Mouse (Mus musculus): Measurements from ENCODE around the gene Brd9.

Gene Brd9

DNA sequence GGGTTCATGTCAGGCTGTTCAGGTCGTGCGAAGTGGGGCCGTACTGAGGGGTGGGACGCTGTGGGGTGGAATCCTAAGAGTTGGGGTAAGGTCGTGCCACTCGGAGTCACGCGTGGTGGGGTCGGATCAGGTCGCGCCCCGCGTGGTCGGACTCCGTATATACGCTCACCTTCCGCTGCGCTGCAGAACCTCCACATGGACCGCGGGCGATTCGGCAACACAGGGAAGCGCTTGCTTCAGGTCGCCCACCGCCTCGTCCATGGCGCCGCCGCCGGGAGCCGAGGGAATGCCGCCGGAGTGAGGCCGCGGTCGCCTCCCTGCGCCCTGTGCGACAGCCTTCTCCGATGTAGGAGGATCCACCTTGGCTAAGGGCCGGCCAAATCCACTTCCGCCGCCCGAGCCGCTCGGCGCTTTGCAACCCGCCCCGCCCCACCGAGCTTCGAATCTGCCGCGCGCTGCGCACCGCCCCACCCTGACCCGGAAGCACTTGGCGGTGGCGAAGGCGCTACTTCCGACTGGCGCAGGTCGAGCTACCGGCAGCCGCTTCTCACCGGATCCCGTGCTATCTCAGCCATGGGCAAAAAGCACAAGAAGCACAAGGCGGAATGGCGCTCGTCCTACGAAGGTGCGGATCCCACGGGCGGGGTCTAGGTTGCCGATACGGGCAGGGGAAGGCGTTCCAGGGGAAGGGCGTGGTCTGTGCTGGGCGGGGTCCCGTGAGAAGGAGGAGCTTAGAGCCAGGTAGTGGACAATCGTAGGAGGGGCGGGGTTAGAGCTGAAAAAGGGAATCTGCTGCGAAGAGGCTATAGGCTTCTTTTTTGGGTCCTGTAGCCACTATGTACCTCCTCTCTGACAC lies at the start of gene Brd9, which contains the start of gene Trip13:
TSS of gene Brd9 (plus strand) at position 491 of the 856 bp plus-strand sequence.
TSS of gene Trip13 (minus strand) at position 464 of the 856 bp plus-strand sequence.
- peak; percentile 85 for DNase-seq (ENCODE audit: low read depth)

DNA sequence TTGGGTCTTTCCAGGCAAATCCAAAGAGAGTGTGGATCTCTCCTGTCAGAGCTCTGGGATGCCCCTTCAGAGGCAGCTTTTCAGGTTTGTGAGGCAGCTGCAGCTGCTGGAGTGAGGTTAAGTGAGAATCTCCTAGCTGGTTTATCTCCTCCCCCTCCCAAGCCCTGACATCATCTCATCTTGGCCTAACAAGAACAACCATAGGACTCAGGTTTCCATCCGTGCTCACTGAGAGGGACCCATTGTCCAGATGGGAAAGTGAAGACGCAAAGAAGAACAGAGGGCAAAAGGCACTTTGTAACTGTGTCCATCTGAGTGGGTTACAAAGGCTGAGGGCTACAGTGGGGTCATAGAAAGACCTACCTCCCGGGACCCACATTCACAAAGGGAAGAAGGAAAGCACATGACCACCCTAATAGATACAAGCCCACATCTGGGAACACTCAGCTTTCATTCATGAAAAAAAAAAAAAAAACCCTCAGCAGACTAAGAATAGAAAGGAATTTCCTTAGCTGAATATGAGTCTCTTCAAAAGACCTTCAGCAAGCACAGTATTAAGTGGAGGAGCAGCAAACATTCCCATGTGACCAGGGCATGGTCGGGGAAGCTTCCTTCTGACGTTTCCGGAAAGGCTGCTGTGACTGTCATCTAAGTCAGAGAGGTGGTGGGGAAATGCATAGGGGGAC lies 45.0 kb upstream of the Brd9 start:
- DNase-seq (ENCODE audit: low read depth), result no peak

GRCm38 (mm10) chr13:73897561-73897960 lies 40.0 kb upstream of the Brd9 start:
- no peak for DNase-seq (ENCODE audit: low read depth)

- no peak for DNase-seq (ENCODE audit: low read depth)
These were observed 30.5 kb upstream of the Brd9 start for GRCm38 (mm10) chr13:73907136-73907535.

GRCm38 (mm10) chr13:73907683-73908412 lies 29.8 kb upstream of the Brd9 start:
- DNase-seq (ENCODE audit: low read depth), result no peak

DNA sequence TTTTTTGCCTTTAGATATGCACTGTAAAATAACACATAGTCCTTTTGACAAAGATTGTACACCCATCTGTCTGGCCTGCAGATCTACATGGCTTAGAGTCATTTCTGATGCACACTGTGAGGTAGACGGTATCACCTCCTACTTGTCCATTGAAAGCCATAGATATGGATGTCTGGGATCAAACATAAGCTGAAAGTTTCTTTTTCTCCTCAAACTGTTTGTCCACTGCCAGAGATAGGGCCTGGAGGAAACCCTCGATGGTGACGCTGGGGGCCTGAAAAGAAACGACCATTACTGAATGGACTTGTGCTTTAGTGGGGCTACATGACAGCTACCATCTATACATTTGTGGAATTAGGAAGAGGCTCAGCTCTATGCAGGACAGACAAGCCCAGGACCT lies 24.5 kb upstream of the Brd9 start:
- DNase-seq (ENCODE audit: low read depth), result no peak

DNA sequence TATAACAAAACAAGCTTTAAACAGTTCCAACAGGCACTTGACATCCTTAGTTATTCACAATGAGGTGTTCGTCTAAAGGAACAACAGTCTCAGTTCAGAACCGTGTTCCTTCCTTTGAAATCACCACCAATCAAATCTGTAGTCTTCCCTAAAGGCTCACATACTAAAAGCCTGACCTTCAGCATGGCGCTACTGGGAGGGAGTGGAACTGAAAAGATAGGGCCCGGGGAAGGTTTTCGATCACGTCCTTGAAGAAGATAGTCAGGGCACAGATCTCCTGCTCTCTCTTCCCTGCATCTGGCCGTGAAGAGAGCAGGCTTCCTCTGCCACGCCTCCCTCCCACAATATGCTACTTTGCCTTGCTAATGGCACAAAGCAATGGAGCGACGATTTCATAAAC lies 5.4 kb upstream of the Brd9 start:
- no peak for DNase-seq (ENCODE audit: low read depth)

DNA sequence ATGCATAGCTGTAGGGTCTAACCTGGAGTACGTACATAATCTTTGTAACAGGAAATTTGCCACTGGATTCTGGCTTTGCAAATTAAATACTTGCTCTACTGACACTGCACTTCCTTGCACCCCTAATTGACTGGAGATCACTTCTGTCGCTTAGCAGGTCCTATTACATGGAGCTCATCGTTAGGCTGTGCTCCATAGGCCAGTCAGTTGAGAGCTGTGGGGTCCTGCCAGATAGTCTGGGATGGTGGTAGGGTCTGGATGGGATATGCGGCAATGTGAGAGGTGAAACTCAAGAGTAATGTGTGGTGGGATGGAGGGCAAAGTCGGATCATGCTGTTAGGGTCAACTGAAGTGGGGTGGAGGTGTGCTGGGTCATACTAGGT lies 682 bp upstream of the Brd9 start:
- peak; percentile 22 for DNase-seq (ENCODE audit: low read depth)

DNA sequence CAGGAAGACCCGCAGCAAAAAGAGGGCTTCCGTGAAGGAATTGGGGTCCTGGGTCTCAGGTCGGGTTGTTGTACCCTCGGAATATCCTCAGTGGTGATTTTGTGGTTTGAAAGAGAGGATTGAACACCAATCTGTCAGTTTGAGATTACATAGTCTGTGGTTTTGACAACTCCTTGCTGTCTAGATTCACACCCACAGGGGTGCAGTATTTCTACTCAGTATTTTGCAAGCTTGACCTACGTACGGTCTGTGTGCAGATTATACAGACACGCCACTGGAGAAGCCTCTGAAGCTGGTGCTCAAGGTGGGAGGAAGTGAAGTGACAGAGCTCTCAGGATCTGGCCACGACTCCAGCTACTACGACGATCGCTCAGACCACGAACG lies 558 bp downstream of the Brd9 start:
- no peak for DNase-seq (ENCODE audit: low read depth)

- no peak for DNase-seq (ENCODE audit: low read depth)
These were observed 1.5 kb downstream of the Brd9 start for GRCm38 (mm10) chr13:73939101-73939500.

DNA sequence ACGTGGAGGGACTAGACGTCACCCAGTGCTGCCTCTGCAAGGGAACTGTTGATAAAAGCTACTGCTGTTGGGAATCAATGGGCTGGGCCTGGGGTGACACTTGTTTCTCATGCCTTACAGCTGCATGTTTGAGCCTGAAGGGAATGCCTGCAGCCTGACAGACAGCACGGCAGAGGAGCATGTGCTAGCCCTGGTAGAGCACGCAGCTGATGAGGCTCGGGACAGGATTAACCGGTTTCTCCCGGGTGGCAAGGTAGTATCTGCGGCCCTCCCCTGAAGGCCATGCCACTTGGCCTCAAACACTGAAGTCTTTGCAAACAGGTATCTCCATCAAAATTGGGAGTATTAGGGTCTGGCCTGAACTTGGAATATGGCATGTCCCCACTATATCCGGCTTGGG lies 7.0 kb downstream of the Brd9 start:
- no peak for DNase-seq (ENCODE audit: low read depth)

DNA sequence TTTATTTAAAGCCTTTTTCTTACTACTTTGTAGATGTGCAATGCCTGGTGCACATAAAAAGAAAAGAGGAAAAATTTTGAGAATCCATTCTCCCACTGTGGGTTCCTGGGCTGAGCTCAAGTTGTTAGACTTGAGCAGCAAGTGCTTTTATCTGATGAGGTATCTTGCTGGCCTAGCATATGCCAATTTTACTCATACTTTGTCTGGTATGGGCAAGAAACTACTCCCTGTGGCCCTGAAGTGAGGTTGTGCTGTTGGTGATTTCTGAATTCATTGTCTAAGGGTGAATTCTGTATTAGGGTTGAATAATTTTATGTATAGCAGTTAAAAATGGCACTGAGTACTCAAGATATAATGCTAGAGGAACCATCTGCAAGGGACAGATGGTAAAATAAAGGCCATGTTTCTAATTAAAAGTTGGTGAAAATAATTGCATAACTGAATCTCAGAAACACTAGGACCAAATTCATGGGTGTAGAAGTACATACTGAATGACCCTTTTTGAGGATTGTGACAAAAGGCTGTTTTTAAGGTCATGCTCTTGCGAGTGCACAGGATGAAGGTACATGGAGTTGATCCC lies 16.0 kb downstream of the Brd9 start:
- no peak for DNase-seq (ENCODE audit: low read depth)

- DNase-seq (ENCODE audit: low read depth), result no peak
These were observed 17.1 kb downstream of the Brd9 start for GRCm38 (mm10) chr13:73954666-73955065.

- no peak for DNase-seq (ENCODE audit: low read depth)
These were observed 17.9 kb downstream of the Brd9 start for GRCm38 (mm10) chr13:73955531-73955930.

DNA sequence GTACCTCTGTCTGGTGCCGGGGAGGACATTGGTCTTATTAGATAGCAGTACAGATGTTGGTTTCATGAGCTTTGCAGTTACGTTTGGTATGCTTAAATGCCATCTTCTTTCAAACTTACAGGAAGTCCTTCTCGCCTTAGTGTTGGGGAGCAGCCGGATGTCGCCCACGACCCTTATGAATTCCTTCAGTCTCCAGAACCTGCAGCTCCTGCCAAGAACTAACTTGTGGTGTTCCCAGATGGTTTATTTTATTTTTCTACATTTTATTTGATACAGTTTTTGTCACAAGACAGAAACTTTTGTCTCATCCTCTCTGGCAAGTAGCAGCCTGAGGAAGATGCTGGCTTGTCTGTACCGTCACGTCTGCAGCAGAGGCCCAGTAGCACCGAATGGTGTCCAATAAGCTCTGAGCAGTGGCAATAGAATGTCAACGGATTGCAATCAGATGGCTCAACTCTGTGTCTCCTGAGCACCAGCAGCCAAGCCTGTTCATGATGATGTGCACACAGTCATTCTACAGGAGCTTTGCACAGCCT lies 22.6 kb downstream of the Brd9 start:
- DNase-seq (ENCODE audit: low read depth), result no peak

DNA sequence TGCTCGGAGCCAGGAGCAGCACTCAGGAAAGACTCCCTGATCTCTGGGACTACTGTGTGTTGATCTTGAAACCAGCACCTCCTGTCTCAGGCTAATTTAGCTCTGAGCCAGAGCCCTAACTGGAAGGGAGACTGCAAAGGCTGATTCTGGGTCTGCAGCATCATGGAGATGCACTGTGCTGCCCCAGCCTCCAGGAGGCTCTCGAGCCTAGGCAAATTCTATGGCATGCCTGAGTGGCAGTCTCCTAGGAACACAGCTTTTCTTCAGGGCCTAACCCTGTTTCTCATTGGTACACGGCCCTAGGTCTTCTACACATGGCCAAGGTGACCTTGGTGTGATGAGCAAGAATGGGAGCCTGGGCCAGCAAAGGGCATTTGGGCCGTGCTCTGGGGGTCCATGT lies 23.6 kb downstream of the Brd9 start:
- no peak for DNase-seq (ENCODE audit: low read depth)

DNA sequence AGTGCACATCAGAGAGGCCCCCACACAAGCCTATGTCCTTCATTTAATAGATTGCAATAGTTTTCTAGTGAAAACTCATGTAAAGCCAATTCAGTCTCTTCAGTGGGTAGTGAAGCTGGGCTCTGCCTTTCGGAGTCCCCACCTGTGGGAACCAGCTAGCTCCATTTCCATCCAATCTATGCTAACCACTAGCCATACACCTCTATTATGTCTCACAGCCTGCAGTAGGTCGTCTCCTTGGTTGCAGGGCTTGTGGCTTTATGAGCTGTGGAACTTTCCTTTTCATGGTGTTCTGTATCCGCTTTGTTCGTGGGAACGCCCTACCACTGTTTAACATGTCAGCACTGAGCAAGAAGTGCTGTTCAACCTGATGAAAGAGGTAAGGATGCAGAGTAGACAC lies 25.9 kb downstream of the Brd9 start, which contains the start of gene Zdhhc11:
TSS of gene Zdhhc11 (plus strand) at position 301 of the 400 bp plus-strand sequence.
- DNase-seq (ENCODE audit: low read depth), result no peak

DNA sequence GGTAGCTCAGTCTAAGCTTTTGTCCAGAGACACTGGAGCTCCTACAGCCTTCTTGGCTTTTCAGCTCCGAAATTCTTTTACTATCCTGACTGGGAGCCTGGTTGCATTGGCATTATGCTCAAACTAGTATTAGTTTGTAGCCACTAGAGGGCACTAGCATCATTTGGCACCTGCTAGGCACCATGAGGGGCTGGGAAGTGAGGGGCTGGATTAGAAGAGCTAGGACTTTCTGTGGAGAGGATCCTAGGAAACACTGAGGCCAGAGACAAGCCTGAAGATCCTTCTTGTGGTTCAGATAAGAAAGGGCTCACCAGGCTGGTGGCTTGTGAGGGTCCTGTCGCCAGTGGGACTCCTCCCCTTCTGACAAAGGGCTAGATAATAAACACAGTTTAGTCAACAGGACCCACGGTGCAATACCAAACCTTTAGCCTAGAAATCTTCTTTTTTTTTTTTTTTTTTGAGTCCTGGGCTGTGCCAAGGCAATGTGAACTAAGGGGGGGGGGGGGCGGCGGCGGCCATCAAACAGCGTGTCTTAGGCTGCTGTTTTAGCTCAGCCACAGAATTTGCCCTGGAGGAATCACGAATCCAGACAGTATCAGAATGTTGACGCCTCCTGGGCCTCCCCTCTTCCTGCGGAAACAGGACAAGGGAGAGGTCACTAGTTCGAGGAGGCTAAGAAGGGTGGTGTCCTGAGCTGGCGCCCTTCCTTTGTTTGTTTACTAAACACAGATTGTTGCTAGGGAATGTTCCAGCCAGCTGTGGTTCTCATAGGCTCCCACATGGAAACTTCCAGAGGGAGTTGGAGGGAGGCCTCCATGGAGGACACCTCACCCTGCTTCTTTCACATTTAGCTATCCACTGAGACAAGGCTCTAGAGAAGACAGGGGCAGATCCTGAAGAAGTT lies 33.2 kb downstream of the Brd9 start:
- DNase-seq (ENCODE audit: low read depth), result peak; percentile 45

DNA sequence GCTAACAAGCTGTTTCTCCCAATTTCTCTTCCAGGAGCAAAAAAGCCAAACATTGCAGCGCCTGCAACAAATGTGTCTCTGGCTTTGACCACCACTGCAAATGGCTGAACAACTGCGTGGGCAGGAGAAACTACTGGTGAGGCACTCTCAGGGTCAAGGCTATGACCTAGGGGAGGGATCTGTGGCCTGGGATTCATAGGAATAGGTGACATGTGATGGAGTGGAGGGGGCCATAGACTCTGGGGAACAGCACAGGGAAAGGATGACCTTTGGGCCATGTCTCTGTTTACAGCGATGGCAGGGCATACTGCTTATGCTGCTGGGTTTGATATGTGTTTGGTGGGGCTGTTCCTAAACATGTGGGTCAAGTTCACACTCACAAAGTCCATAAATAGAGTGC lies 36.9 kb downstream of the Brd9 start:
- no peak for DNase-seq (ENCODE audit: low read depth)

DNA sequence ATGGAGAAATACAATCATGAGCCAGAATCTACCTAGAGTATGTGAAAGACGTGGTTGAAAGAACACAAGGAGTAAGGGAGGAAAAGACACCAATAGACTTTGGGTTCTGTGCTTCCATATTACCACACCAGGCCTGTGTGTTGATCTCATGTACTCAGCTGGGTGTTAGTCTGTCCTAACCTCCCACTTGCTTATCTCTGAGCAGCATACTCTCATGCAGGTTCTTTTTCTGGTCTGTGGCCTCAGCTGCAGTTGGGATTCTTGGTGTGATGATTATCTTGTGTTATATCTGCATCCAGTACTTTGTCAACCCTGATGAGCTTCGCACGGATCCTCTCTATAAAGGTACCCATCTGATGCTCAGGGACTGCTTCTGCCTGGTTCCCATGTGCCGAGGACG lies 39.3 kb downstream of the Brd9 start:
- no peak for DNase-seq (ENCODE audit: low read depth)

DNA sequence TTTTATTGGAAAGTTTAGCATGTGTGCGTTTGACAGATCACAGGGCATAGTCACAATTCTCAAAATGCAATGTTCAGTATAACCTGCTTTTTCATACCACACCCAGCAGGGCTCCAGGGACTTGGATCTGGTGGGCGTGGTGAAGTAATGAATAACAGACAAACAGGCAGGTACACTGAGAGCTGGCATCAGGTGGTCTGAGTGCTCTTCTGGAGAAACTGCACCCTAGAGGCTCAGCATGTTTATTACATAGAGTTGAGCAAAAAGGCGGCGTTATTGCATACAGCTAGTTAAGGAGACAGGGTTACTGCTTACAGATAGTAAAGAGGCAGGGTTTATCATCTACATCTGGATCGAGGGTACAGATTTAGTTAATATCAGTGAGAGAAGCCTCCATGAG lies 52.7 kb downstream of the Brd9 start:
- peak; percentile 41 for DNase-seq (ENCODE audit: low read depth)
